Mouse (Mus musculus): ENCODE measurements around the gene Ydjc.
A peak's percentile ranks its signal among the peaks of the same experiment; 100 is the strongest.
"Not testable (repeated sequence)": the region's sequence is repeated elsewhere in the genome, so short reads cannot be mapped to it uniquely, and the experiment has no call there.

Gene Ydjc

GRCm38 (mm10) chr16:17151874-17152273, 7.5 kb downstream of the Ydjc start:
- no peak for DNase-seq (ENCODE audit: low spot score)

GRCm38 (mm10) chr16:17154346-17154745, 9.9 kb downstream of the Ydjc start:
- DNase-seq (ENCODE audit: low spot score) = no peak

DNA sequence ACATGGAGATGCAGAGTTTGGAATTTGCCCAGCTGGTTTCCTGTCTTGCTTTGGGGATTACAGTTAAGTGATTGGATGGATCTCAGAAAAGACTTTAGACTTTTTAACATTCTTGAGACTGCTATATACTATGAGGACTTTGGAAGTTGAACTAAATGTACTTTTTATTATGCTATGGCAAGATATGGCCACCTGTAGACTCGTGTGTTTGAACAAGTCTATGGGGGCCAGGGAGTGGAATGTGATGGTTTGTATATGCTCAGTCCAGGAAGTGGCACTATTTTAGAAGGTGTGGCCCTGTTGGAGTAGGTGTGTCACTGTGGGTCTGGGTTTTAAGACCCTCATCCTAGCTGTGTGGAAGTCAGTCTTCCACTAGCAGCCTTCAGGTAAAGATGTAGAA, 21.1 kb downstream of the Ydjc start:
- DNase-seq (ENCODE audit: low spot score) = not testable (repeated sequence)

DNA sequence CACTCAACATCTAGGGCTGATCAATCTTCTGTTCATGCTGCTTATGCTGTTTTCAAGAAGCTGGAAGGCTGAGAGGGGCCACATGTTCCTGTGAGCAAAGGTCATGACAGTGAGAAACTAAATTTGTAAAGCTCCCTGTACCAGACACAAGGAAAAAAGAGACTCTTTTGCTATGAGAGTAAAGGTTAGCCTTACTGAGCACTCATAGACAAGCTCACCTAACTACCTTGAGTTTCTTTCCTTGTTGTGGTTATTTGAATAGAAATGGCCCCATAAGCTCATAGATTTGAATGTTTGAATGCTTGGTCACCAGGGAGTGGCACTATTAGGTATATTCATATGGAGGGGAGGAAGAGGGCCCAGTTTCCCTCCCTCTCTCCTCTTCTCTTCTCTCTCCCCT, 22.8 kb downstream of the Ydjc start:
- no peak for DNase-seq (ENCODE audit: low spot score)

GRCm38 (mm10) chr16:17168049-17168448, 23.6 kb downstream of the Ydjc start:
- DNase-seq (ENCODE audit: low spot score) = no peak

- no peak for DNase-seq (ENCODE audit: low spot score)
These were observed 31.3 kb downstream of the Ydjc start for GRCm38 (mm10) chr16:17175765-17176164.

DNA sequence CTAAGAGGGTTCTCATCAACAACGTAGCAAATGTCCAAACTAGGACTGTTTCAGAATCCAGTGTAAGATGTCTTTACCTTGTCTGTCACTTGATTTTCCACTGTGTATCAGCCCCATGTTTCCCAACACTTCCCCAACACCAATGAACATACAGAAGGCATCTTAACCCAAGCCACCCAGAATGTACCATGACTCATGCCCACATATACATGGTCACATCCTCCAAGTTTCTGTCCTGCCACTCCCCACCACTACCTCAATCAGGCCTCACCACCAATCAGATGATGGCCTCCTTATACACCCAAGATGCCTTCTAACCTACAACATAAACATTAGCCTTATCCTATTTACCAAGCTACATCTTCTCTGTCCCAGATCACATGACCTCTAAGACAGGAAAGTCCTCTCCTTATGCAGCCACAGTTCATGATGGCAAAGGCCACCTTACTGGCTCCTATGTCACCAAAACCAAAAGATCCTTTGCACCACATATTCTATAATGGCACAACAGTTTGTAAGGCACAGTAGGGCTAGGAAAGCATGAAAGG, 33.3 kb downstream of the Ydjc start:
- no peak for DNase-seq (ENCODE audit: low spot score)

DNA sequence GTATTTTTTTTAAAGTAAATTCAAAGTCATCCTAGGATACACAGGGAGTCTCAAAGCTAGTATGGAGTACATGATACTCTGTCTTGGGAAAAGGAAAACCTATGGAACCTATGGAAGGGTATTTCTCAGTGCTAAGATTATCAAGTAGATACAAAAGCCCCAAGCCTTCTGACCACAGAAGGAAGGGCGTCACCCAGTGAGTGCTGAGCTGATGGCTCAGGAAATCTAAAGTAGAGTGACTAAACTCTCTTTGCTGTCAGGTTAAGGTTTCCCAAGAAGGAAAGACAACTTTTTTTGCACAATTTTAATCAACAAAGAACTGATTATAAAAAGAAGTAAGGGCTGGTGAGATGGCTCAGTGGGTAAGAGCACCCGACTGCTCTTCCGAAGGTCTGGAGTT, 35.3 kb downstream of the Ydjc start:
- no peak for DNase-seq (ENCODE audit: low spot score)

DNA sequence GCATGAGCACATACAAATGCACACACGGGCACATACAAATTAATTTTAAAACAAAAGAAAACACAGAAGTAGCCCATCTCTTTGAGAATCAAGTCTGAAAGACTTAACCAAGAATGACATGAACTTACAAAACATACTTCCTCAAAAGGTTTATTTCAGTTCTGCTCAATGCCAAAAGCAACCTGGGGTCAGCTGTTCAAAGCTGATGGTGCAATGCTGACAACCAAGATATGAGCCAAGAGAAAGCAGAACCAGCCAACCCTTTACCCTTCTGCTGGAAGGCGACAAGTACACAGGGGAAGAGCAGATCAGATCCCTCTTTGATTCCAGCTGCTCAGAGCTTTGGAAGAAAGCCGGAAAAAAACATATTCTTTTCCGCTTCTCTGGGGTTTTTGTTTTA, 37.0 kb downstream of the Ydjc start:
- peak; percentile 56 for DNase-seq (ENCODE audit: low spot score)

DNA sequence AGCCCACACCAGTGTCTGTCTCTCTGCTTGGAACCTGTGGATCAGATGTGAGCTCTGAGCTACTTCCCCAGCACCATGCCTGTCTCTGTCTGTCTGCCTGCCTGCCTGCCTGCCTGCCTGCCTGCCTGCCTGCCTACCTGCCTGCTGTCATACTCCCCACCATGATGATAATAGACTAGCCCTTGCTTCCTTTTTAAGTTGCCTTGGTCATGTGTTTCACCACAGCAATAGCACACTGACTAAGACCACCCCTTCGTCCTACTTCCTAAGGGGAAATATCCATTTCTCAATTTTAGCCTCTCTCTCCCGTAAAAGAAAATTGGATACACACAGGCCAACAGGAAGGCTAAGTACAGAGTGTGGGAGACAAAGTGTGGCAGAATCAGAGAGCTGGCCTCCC, 37.7 kb downstream of the Ydjc start:
- DNase-seq (ENCODE audit: low spot score) = no peak

- no peak for DNase-seq (ENCODE audit: low spot score)
These were observed 38.6 kb downstream of the Ydjc start for GRCm38 (mm10) chr16:17183003-17183402.

- no peak for DNase-seq (ENCODE audit: low spot score)
These were observed 41.1 kb downstream of the Ydjc start for GRCm38 (mm10) chr16:17185475-17185874.

DNA sequence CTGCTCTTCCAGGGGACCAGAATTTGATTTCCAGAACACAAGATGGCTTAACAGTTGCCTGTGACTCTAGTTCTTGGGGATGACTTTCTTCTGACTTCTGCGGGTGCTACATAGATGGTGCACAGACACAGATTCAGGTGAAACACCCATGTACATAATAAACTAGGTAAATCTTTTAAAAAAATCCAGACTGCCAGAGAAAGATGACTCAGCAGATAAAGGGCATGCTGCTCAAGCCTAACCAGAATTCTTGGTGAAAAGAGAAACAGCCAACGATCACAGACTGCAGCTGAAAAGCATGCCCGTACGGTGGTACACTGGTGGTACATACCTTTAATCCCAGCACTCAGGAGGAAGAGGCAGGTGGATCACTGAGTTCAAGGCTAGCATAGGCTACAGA, 49.4 kb downstream of the Ydjc start:
- no peak for DNase-seq (ENCODE audit: low spot score)

DNA sequence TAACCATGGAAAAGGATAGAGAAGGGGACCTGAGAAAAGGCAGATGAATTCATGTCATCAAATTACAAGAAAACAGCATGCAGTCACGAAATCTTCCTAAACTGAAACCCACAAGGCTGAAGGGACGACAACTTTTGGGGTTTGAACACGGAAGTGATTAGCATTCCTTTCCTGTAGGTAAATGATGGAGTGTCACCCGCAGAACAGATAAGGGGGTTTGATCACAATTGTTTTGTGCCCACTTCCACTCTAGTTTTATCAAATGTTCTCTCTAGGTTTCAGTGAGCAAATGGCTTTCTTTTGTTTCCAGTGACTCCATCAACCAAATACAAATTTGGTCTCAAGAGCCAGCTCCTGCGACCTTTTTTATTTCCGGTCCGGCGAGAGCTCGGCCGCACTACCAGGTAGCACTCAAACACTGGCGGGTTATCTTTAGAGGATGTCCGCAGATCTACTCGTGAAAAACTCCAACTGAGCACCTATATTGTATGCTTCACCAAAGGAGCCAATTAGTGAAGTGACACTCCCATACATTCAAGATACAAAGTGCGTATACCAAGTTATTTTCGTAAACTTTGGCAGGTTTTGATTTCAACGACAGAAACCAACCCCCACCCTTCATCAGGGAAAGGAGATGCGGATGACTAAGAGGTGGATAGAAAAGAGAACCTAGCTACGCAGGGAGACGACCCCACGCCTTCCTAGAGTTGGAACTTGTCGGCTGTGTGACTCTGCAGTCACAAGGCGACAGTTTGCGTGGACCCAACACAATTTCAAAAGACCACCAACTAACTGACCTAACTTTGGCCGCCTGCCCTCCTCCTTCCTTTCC, 55.9 kb downstream of the Ydjc start:
- DNase-seq (ENCODE audit: low spot score) = peak; percentile 42

- DNase-seq (ENCODE audit: low spot score) = peak; percentile 90
These were observed 56.7 kb downstream of the Ydjc start for GRCm38 (mm10) chr16:17200953-17201707.

DNA sequence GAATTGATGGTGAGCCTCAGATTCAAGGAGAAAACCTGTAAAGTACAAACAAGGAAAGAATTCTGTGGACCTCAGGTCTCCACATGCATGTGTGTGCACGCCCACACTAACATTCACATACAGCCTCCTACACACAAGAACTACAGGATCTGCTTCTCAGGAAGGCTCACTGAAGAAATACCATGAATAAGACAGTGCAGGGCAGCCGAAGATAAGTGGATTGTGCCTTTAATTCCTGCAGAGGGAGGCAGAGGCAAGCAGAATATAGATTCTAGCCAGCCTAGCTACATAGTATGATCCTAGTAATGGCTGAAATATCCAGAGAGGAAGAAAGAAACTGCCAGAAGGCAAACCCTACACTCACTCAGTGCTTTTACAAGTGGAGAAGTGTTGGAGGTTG, 57.6 kb downstream of the Ydjc start:
- DNase-seq (ENCODE audit: low spot score) = peak; percentile 80

- no peak for DNase-seq (ENCODE audit: low spot score)
These were observed 58.1 kb downstream of the Ydjc start, which contains the start of gene Ube2l3 for GRCm38 (mm10) chr16:17202549-17202948. Gene Ube2l3, minus strand, starts transcription at chr16:17202649.

- DNase-seq (ENCODE audit: low spot score) = peak; percentile 60
These were observed 60.6 kb downstream of the Ydjc start for GRCm38 (mm10) chr16:17204990-17205389.

- DNase-seq (ENCODE audit: low spot score) = peak; percentile 56
These were observed 64.3 kb downstream of the Ydjc start, which contains the start of gene Rimbp3 for GRCm38 (mm10) chr16:17208389-17209361. Gene Rimbp3, plus strand, starts transcription at chr16:17208603.

- DNase-seq (ENCODE audit: low spot score) = no peak
These were observed 65.1 kb downstream of the Ydjc start for GRCm38 (mm10) chr16:17209404-17209960.

Data from adipocyte (in vitro differentiated cells).